Mouse (Mus musculus) left cerebral cortex, postnatal 4 days (tissue): ENCODE measurements around the gene Chkb. TPM values are rescaled to one million over a fixed set of nuclear protein-coding genes. Genes with fewer than 3 reads are reported as not detected.
"Not testable (repeated sequence)": the region's sequence is repeated elsewhere in the genome, so short reads cannot be mapped to it uniquely, and the experiment has no call there.

ENCODE experiments used
- DNase-seq: peaks from one replicate; pipeline ENCODE4 v3.0.0-alpha.2; 2022
- intact Hi-C: fragments of 180-260 bp; cut with DNase I; formaldehyde crosslinking; loops from one replicate; pipeline ENCODE4 v1.15.1; 2025
- total RNA-seq, 2 experiments: library from RNA; stranded (reverse); gene quantifications; 2 replicates each; pipeline ENCODE4 v1.2.3; 2021

Gene Chkb
- total RNA-seq, 2 experiments from 2014 or later = 75.8 TPM

- DNase-seq = no peak
Observed at GRCm38 (mm10) chr15:89454857-89455256, 25.1 kb upstream of the Chkb start.

GRCm38 (mm10) chr15:89453865-89454478 is 24.3 kb upstream of the Chkb start, which contains the start of gene Mapk8ip2:
TSS of gene Mapk8ip2 (plus strand) at chr15:89453913.
- peak; percentile 69 for DNase-seq
- intact Hi-C loops = no loop called here

More at GRCm38 (mm10) chr15:89454857-89455256, 25.1 kb upstream of the Chkb start:
- intact Hi-C loops = no loop called here

GRCm38 (mm10) chr15:89452906-89453864 is 23.5 kb upstream of the Chkb start:
- no peak for DNase-seq
- intact Hi-C loops = no loop called here

DNA sequence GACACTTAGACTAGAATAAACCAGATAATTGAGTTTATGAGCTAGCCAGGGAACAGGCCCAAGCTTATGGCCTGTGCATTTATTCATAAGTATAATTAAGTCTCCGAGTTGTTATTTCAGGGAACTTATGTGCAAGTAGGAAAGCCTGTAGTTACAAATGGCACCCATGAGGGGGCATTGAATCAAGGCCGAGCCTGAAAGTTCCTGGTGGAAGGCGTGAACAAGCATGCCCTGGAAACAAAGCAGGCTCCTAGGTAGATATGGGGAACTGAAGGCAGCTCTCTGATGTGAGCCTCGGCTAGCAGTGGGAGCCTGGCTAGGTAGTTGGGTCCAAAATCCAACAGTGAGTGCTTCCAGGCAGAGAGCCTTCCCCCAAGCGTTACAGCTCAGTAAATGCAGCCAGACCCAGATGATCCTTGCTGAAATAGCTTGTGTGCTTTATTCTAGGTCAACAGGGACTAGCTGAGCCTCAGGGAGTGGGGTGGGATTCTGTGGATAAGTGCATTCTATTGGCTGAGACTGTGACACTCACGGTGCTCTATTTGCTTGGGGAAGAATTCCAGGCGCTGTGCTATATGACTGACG is 12.9 kb upstream of the Chkb start:
- intact Hi-C loops = no loop called here
- no peak for DNase-seq

DNA sequence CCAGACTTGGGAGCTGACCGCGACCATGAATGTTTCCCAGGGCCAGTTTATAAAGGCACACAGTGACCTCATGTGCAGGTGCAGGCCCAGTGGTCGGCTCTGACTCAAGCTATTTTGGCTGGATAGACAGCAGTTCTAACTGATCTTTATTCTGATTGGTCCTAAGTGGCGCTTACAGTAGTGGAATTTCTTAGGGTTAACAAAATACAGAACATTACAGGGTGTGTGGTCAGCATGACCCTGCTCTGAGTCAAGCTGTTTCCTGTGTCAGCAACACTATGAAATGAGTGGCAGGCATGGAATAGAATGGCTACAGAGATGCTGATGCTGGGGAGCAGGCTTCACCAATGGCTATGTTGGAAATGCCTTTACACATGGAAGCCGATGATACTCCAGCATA is 6.2 kb upstream of the Chkb start:
- intact Hi-C loops = no loop called here
- no peak for DNase-seq

DNA sequence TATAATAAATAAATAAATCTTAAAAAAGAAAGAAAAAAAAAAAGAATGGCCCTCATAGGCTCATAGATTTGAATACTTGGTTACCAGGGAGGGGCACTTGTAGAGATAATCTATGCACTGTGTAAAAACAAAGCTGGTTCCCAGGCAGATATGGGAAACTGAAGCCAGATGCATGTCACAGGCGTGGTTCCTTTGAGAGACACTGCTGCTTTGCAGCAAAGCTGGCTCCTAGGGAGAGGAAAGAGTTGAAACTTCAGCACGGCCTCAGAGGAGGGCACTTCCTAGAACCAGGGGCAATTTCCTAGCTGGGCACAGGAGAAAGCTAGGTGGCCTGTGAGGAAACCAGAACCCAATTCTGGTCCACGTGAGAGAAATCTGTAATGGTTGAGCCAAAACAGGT is 4.4 kb upstream of the Chkb start:
- intact Hi-C loops = no loop called here
- DNase-seq = no peak

DNA sequence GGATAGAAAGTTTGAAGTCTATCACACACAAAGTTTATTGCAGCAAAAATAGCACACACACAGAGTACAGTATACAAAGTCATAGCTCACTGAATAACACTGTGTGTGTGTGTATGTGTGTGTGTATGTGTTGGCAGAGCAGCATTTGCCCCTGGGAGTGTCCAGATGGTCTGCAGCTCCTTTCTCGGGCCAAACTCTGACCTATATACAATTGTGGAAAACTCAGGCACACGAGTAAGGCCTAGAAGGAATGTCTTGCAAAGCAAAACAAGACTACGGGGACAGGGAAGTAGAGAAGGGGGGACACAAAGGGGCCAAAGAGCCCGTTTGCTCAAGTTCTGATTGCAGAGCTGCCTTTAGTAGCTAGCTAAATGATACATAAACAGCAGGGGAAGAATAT is 3.2 kb upstream of the Chkb start:
- intact Hi-C loops = no loop called here
- no peak for DNase-seq

GRCm38 (mm10) chr15:89431806-89432205 is 2.1 kb upstream of the Chkb start:
- intact Hi-C loops = no loop called here

DNA sequence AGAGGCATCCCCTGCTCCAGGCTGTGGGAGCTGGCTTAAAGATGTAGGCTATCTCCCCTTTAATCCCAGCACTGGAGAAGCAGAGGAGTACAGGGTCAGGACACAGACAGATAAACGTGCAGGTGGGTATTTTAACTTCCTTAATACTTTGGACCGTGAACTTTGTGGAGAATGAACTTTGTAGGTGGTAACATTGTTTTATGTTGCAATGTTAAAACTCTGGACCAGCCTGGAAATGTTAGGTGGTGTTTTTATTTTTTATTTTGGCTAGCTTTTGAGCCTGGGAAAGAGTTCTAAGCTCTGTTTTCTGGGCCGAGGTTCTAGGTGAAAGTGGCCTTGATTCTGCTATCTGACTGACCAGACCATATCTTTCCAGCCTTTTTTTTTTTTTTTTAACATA is 1.6 kb upstream of the Chkb start:
- intact Hi-C loops = no loop called here
- no peak for DNase-seq

More at GRCm38 (mm10) chr15:89431806-89432205, 2.1 kb upstream of the Chkb start:
- no peak for DNase-seq

DNA sequence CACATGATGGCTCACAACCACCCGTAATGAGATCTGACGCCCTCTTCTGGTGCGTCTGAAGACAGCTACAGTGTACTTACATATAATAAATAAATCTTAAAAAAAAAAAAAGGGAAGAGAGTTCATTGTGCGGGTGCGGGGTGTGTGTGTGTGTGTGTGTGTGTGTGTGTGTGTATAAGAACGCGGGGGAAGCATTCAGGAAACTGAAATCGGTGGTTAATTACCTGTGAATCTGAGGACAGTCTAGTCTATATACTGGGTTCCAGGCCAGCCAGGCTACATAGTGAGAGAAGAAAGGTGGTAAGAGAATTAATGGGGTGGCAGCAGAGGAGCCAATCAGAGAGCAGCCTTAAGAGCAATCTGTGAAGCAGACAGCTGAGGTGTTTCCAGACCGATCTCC is 1.1 kb upstream of the Chkb start:
- DNase-seq, intact Hi-C loops: not testable (repeated sequence)

- DNase-seq = no peak
- intact Hi-C loops = no loop called here
Observed at GRCm38 (mm10) chr15:89430341-89430740, 633 bp upstream of the Chkb start.

- intact Hi-C loops = no loop called here
- DNase-seq = no peak
Observed at GRCm38 (mm10) chr15:89428821-89429351, 822 bp downstream of the Chkb start.

DNA sequence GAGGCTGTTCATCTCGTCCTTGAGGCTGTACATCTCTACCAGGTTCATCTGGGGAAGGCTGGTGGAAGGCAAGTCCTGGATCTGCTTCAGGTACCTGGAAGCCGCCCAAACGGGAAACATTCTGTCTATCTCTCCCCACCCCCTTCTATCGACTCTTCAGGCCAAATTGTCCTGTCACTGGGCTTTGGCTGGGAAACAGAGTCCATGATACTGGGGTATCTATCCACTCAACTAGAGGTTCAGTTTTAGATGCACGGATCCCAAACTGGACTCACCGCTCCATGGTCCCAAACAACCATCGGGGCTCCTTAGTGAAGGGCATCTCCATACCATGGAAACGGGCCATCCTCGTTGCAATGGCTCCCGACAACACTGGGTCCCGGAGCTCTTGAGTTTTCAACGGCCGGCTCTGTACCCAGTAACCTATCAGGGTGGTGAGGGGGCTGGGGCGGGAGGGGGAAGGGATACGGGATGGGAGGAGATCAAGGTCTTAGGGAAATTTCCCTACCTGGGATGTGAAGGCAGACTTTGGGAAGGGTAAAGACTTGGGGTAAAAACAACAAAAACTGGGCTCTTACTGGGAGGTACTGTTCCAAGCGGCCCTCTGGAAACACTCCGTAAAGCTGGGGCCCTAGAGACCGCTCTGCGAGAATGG is 1.4 kb downstream of the Chkb start:
- DNase-seq = no peak
- intact Hi-C loops = no loop called here

DNA sequence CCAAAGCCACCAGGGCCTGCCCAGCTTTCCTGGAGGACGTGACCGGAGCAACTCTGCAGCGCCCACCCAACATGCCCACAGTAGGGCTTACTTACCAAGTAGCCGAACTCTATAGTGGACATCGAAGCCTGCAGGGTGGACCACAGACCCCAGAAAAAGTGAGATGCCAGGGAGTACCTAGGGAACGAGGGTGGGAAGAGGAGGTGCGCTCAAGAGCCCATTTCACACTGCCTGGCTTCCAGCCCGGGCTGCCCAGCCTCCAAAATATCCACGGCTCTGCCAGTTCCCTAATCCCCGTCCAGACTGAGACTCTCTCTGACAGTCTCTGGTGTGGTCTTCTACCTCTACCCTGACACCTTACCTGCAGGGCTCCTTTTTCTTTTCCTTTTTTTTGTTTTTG is 3.0 kb downstream of the Chkb start:
- DNase-seq = no peak
- intact Hi-C loops = no loop called here

DNA sequence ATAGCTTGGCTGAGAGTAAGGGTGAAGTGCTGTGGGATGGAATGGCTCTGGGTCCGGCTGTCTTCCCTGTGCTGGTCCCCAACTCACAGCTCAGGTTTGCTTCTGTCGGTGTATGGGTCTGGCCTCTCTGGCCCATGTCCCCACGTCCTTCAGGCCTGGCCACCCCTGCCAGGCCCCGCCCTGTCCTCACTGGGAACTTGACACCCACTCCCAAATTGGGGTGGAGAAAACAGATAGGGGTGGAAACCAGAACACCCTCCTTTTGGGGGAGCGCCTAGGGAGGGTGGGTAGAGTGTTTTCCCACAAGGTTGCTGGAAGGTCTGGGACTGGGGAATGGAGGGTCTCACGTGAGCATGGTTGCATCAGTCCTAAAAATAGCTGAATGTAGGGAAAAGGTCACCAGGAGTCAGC is 4.0 kb downstream of the Chkb start, which contains the start of gene Cpt1b:
Gene Cpt1b (minus strand): TSS at position 153 of the 411 bp plus-strand sequence.
- no peak for DNase-seq
- intact Hi-C loops = no loop called here

DNA sequence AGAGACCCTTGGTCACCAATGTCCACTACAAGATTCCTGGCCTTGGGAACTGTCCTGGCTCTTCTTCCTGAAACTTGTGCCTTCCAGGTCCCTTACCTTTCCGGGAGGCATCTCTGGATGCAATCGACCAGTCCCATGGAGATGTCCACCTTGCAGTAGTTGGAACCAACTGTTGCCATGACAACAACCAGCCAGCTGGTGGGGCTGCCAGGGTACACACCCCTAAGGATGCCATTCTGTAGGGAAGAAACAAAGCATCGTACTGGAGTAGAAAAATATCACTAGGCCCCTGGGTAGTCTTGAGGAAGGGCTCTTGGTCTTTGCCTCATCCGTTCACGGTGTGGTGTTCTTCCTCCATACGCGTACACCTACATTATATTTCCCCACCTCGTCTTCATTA is 5.1 kb downstream of the Chkb start:
- intact Hi-C loops = no loop called here

DNA sequence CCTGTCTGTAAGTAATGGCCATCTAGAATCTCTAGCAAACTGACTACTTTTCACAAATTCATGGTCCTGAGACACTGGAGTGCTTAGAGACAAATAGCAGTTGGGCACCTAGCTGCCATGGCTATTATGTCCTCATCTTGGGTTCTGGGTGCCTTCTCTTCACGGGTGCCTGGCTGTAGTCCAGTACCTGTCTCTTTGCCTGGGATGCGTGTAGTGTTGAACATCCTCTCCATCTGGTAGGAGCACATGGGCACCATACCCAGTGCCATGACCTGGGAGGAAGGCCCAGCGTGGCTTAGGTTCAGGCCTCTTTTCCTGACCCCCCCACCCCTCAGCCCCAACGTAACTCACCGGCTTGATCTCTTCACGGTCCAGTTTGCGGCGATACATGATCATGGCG is 7.8 kb downstream of the Chkb start:
- DNase-seq = no peak
- intact Hi-C loops = no loop called here

More for the DNA sequence above, 5.1 kb downstream of the Chkb start:
- no peak for DNase-seq

GRCm38 (mm10) chr15:89415282-89415681 is 14.4 kb downstream of the Chkb start:
- intact Hi-C loops = no loop called here
- no peak for DNase-seq

DNA sequence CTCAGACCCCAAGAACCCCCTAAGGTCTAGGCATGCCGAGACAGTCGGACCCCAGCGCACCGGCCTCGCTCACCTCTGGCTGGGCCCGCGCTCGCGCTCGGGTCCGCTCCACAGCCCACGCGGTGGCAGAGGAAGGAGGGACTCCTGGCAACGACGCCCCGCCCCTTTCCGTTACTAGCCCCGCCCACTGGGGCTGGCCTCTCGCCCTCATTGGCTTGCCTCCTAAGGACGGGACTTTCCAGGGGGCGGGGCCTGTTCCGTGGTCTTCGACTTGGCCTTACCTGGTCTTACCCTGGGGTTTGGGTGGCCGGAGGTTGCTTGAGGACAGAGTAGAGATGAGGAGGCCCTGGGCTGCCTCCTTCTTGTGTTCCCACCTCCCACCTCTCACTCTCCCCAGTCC is 19.6 kb downstream of the Chkb start, which contains the start of gene Syce3:
Gene Syce3 (minus strand): TSS at position 386 of the 400 bp plus-strand sequence.
- DNase-seq = no peak

DNA sequence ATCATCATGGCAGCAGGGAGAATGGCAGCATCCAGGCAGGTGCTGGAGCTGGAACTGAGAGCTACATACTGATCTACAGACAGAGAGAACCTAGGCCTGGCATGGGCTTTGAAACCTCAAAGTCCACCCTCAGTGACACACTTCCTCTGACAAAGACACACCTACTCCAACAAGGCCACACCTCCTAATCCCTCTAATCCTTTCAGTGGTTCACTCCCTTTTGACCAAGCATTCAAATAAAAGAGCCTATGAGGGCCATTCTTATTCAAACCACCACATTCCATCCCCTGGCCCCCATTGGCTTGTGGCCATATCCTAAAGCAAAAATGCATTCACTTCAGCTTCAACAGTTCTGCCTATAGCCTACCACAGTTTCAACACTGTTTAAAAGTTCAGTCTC is 23.0 kb downstream of the Chkb start:
- intact Hi-C loops = no loop called here
- DNase-seq = no peak

More for the DNA sequence above, 19.6 kb downstream of the Chkb start, which contains the start of gene Syce3:
- intact Hi-C loops = no loop called here
